Mouse (Mus musculus) right cerebral cortex, postnatal 14 days (tissue): ENCODE results near the gene Ppp1r27.

Experiments
- DNase-seq: peaks from one replicate; pipeline ENCODE4 v3.0.0; 2022

Ppp1r27 gene

DNA sequence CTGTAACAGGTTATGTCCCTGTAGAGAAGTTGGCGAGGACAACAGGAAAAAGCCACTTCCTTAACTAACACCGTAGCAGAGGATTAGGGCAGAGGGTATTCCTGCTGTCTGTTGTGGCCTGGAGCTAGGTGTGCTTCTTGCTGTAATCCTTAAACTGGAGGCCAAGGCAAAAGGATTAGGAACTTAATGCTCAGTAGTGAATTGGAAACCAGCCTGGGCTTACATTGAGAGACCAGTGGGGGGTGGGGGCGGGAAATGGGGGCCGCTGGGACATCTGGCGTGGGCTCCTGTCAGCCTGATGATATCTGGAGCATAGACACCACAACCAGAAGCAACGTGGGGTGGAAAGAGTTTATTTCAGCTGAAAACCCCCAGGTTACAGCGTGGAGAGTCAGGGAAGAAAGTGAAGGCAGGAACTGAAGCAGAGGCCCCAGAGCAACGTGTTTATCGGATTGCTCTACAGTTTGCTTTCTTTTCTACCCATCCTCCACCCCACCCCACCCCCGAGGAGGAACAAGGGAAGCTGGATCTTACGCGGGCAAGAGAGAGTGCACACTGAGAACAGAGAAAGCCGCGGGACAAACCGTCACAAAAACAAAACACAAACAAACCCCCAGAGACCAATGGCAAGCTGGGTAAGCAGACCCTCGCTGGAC is 40.4 kb downstream of the Ppp1r27 start:
- DNase-seq = no peak

GRCm38 (mm10) chr11:120509940-120510339 is 41.0 kb downstream of the Ppp1r27 start:
- DNase-seq = no peak

DNA sequence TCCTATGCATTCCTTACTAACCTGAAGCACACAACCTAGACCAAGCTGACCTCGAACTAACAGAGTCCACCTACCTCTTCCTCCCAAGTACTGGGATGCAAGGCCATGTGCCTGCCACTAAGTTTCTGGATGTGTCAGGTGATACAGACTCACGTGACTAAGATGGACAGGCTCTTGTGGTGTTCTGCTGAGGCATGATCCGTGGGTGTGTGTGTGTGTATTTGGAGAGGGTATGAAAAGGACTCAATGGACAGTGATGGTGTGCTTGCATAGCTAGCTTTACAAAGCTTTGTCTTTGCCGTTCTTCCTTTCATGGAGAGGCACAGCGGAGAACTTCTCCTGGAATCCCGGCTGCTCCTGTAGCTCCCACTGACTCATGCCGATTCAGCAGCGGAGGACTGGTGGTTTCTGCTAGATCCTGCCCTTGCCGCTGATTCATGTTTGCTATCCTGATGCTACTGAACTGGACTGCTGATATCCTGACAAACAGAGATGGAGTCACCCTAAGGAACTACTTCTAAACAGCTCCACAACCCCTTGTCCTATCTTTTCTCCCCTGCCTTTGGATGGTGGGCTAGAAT is 42.6 kb downstream of the Ppp1r27 start:
- no peak for DNase-seq

- DNase-seq = no peak
These were observed 43.2 kb downstream of the Ppp1r27 start for GRCm38 (mm10) chr11:120507611-120508289.

DNA sequence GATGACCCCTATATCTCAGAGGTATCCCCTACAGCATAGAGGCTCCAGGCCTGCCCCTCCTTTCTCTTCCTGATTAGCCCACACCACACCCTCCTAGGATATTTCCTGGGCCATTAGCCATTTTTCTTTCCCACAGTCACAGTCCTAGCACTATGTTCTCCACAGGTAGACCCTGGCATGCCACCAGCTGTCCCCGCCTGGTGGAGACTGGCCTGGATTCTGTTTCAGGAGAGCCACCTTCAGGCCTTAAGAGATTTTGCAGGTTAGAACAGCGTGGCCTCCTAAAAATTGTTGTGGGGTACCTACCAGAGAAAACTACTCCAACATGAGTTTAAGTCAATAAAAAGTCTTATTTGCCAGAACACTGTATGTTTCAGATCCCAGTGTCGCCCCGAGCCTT is 44.0 kb downstream of the Ppp1r27 start:
- no peak for DNase-seq

DNA sequence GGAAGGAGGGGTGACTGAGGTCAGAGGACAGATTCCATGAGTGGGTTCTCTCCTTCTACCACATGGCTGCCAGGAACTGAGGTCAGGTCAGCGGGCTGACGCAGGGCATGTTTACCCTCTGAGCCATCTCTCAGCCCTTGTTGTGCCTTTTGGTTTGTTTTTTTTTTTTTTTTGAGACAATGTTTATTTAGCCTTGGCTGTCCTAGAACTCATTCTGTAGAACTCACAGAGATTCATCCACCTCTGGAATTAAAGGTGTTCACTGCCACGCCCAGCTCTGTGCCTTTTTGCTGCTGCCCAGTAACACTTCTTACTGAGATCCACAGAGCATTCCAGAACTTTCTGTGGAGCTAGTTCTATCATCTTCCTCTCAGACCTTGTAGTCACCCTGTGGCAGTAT is 45.3 kb downstream of the Ppp1r27 start:
- no peak for DNase-seq

GRCm38 (mm10) chr11:120501701-120502100 is 49.2 kb downstream of the Ppp1r27 start:
- no peak for DNase-seq

GRCm38 (mm10) chr11:120501018-120501417 is 49.9 kb downstream of the Ppp1r27 start:
- DNase-seq = no peak

DNA sequence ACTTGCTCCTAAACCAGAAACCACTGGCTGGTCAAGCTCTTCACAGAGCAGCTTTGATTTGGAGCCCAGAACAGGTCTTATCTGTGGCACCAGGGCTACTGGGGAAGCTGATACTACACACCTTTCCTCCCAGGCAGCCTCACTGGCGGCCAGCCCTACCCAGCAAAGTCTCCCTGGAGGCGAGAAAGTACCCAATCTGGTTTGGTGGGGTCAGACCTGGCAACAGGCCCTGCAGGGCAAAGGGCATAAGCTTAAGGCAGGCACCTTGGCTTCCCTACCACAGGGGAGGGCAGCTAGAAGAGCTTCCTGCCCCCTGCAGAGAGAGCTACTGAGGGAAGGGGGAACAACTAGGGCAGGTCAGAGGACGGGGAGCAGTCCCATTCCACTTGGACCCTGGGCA is 50.6 kb downstream of the Ppp1r27 start:
- no peak for DNase-seq
